Mouse (Mus musculus) heart, adult 2 months (tissue): Measurements from ENCODE around the gene Cpped1. TPM values are rescaled to one million over a fixed set of nuclear protein-coding genes. Genes with fewer than 3 reads are reported as not detected.

Source experiments
- DNase-seq, 2 experiments: peaks; one replicate each; pipeline ENCODE4 v3.0.0; 2021
- H3K27ac ChIP-seq: fragments of 200-600 bp; 2 replicates; pipeline ENCODE4 v1.8.1; 2022
- H3K27me3 ChIP-seq: fragments of 200-500 bp; 2 replicates; pipeline ENCODE4 v1.6.1; 2012; ENCODE audit warnings: mild to moderate bottlenecking, low read length, inconsistent platforms, mixed read lengths; ENCODE audit not compliant: control insufficient read depth, insufficient read depth
- H3K36me3 ChIP-seq: fragments of 200-500 bp; 2 replicates; pipeline ENCODE4 v1.6.1; 2012; ENCODE audit warnings: low read length, inconsistent platforms; ENCODE audit not compliant: control insufficient read depth, insufficient read depth
- H3K4me1 ChIP-seq: fragments of 200-500 bp; 2 replicates; pipeline ENCODE4 v1.6.1; 2011; ENCODE audit warnings: low read length; ENCODE audit not compliant: control insufficient read depth, insufficient read depth
- H3K4me3 ChIP-seq: fragments of 200-600 bp; 2 replicates; pipeline ENCODE4 v1.8.1; 2022
- H3K79me2 ChIP-seq: fragments of 200-500 bp; replicated peaks from 2 replicates; pipeline ENCODE4 v1.6.1; 2012; ENCODE audit warnings: mild to moderate bottlenecking, inconsistent platforms, low read length, moderate library complexity, mixed read lengths; ENCODE audit not compliant: control insufficient read depth, insufficient read depth
- H3K9ac ChIP-seq: fragments of 200-500 bp; 2 replicates; pipeline ENCODE4 v1.6.1; 2012; ENCODE audit warnings: low read depth, mild to moderate bottlenecking, control low read depth, inconsistent platforms, low read length, mixed read lengths
- CTCF ChIP-seq: fragments of 200-600 bp; IDR thresholded peaks from 2 replicates; pipeline ENCODE4 v1.8.1; 2022; ENCODE audit warnings: antibody characterized with exemption, mild to moderate bottlenecking, moderate library complexity
- EP300 ChIP-seq: fragments of 200-500 bp; IDR thresholded peaks from 2 replicates; pipeline ENCODE4 v1.6.1; 2011; ENCODE audit warnings: low read depth, low read length, control low read depth; ENCODE audit not compliant: insufficient read depth
- POLR2A ChIP-seq: fragments of 200-500 bp; IDR thresholded peaks from 2 replicates; pipeline ENCODE4 v1.6.1; 2011; ENCODE audit warnings: mild to moderate bottlenecking, low read depth, low read length, control low read depth; ENCODE audit not compliant: insufficient read depth
- WGBS: fragments of 180-500 bp; shearing (Covaris S2); methylation state at CpG from one replicate; pipeline ENCODE4 v1.1.7; 2018; 5-methylcytosine and 5-hydroxymethylcytosine counted together
- intact Hi-C: fragments of 180-260 bp; cut with DNase I; formaldehyde crosslinking; loops from one replicate; pipeline ENCODE4 v1.15.1; 2025
- polyA plus RNA-seq: library from polyadenylated mRNA; depleted of rRNA; stranded (reverse); fragments of >200 nt; gene quantifications from 2 replicates; pipeline ENCODE4 v1.2.3, GENCODE M21; 2012
- total RNA-seq, 2 experiments: library from RNA; stranded (reverse); gene quantifications; 2 replicates each; pipeline ENCODE4 v1.2.3; 2021

The Cpped1 gene
- total and polyA plus RNA-seq, 3 experiments = 30.1 to 54.1 (median 49.8) TPM

DNA sequence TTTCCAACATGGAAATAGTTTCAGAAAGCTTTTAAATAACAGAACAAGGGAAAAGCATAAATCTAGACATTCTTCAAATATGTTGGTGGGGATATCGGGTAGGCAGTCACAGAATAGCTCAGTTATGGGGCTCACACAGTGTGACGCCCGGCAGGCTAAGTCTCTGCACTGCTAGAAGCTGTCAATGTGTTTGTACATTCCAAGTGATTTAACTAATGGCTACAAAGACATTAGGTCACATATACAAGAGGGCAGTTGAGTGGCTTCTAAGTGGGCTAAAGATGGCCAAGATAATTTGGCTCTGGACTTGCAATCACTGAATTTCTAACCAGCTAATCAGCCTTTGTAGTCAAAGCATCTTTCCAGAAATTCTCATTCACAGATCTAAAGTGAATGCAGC, 19.1 kb downstream of the Cpped1 start:
- Histone ChIP-seq H3K79me2 (no peaks in the 10 kb centered on the region; the same call in 1 of the 2 replicates), H3K27ac (no peak overlapping the region), H3K4me3 (no peak overlapping the region), H3K27me3 (no peaks in the 10 kb centered on the region), H3K4me1 (no peaks in the 10 kb centered on the region), H3K9ac (no peak overlapping the region), H3K36me3 (peaks cover 6% of the 10 kb centered on the region; the same call in 1 of the 2 replicates)
- intact Hi-C loops = no loop called here
- DNase-seq = no peak
- no peak for TF ChIP-seq EP300
- TF ChIP-seq CTCF = no peak
- TF ChIP-seq POLR2A = no peak
- WGBS = 68% methylated on average over 3 of the region's 3 CpGs

DNA sequence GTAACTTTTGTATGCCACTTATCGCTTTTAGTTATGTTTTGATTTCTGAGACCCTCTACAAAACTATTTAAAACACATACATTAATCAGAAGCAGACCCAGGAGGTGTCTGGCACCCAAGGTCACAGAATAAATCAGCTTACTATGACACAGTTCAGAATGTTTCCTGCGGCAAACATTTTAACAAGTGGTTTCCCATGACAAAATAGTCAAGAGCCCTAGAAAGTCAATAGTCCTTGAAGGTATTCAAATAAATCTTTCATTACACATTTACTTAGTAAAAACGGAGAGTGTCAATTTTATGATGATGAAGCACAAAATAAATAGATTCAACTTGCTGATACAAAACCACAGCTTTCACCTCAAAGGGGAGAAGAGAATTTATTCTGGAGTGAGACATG, 19.5 kb downstream of the Cpped1 start:
- Histone ChIP-seq H3K27me3 (no peaks in the 10 kb centered on the region), H3K27ac (no peak overlapping the region), H3K4me3 (no peak overlapping the region), H3K36me3 (peaks cover 6% of the 10 kb centered on the region; the same call in 1 of the 2 replicates), H3K4me1 (no peaks in the 10 kb centered on the region), H3K79me2 (no peaks in the 10 kb centered on the region; the same call in 1 of the 2 replicates), H3K9ac (no peak overlapping the region)
- DNase-seq = no peak
- TF ChIP-seq EP300 (no peak), POLR2A (no peak), CTCF (no peak)
- WGBS = 93% methylated on average over 3 of the region's 3 CpGs
- intact Hi-C loops = no loop called here

DNA sequence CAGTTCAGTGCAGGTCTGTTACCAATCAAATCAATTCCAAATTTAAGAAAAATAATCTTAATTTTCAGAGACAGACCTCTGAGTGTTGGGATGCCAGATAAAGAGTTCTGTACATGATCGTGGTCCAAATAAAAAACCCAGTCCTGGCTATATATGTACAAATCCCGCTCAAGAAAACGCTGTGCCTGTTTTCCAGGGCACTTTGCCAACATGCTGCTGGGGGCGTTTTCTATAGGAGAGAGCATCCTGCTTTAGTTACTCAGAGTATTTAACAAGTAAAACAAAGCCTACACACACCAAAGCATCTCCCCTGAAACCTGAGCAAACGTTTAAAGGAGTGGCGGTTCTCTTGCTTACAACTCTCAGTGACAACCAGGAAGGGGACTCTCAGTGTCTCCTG, 27.4 kb downstream of the Cpped1 start:
- no peaks in the 10 kb centered on the region for H3K27me3 ChIP-seq
- H3K36me3 ChIP-seq = peaks cover 6% of the 10 kb centered on the region; the same call in 1 of the 2 replicates
- 52% methylated on average over 6 of the region's 6 CpGs for WGBS
- TF ChIP-seq CTCF = no peak
- intact Hi-C loops = no loop called here
- DNase-seq = no peak
- H3K9ac ChIP-seq = no peak overlapping the region
- H3K4me1 ChIP-seq = peaks cover 1% of the 10 kb centered on the region; the same call in 1 of the 2 replicates
- H3K27ac ChIP-seq = no peak overlapping the region
- no peak overlapping the region for H3K4me3 ChIP-seq
- no peaks in the 10 kb centered on the region for H3K79me2 ChIP-seq

DNA sequence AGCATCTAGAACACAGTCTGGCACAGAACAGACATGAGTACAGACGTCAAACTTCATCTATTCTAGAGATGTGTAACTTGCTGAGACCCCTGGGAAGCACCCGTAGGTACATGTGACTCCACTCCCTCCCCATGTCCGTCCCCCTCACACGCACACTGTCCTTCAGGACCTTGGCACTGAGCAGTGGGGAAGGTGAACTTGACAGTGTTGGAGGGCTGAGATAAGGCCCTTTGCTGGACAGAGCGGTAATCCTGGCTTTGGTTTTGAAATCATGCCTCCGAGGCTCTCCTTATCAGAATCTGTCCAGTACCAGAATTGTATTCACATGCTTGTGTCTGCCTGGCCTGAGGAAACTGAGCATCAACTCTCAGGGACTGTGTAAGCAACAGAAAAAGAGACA, 28.8 kb downstream of the Cpped1 start:
- no peak overlapping the region for H3K27ac ChIP-seq
- DNase-seq = peak in 1 of 2 experiments; percentile 57
- WGBS = 41% methylated on average over 6 of the region's 6 CpGs

DNA sequence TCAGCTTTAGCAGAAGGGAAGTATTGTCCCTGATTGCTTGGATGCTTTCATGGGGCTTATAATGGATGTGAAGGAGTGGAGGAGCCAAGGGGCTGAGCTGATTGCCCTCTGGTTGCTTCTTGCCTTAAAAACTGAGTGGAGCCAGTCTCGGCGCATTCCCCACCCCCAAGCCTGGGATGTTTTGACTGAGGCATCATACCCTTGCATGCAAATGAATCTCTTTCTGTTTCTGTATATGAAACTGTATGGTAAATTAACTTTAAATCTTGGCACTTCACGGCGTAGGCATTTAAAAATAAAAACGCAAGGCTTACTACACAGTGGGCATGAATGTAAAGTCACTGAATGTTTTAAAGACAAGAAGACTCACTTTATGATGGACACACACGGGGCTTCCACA, 30.0 kb downstream of the Cpped1 start:
- peaks cover 6% of the 10 kb centered on the region; the same call in 1 of the 2 replicates for H3K36me3 ChIP-seq
- H3K79me2 ChIP-seq = no peaks in the 10 kb centered on the region
- DNase-seq = no peak
- no peak overlapping the region for H3K27ac ChIP-seq
- H3K9ac ChIP-seq = no peak overlapping the region
- 91% methylated on average over 6 of the region's 6 CpGs for WGBS
- H3K27me3 ChIP-seq = no peaks in the 10 kb centered on the region
- no peak for TF ChIP-seq CTCF
- TF ChIP-seq POLR2A = no peak
- no peak for TF ChIP-seq EP300
- H3K4me1 ChIP-seq = peaks cover 1% of the 10 kb centered on the region; the same call in 1 of the 2 replicates
- intact Hi-C loops = no loop called here
- H3K4me3 ChIP-seq = no peak overlapping the region

More for the DNA sequence above, 28.8 kb downstream of the Cpped1 start:
- Histone ChIP-seq H3K79me2 (no peaks in the 10 kb centered on the region), H3K27me3 (no peaks in the 10 kb centered on the region), H3K4me1 (peaks cover 1% of the 10 kb centered on the region; the same call in 1 of the 2 replicates), H3K9ac (no peak overlapping the region), H3K36me3 (peaks cover 6% of the 10 kb centered on the region; the same call in 1 of the 2 replicates), H3K4me3 (no peak overlapping the region)
- intact Hi-C loops = loop anchor here (1.0 kb wide), 1 partner anchor 29 kb away; the partner anchor contains the start of gene Cpped1
- TF ChIP-seq POLR2A (no peak), EP300 (peak; percentile 62; the same call in 1 of the 2 replicates), CTCF (no peak)

DNA sequence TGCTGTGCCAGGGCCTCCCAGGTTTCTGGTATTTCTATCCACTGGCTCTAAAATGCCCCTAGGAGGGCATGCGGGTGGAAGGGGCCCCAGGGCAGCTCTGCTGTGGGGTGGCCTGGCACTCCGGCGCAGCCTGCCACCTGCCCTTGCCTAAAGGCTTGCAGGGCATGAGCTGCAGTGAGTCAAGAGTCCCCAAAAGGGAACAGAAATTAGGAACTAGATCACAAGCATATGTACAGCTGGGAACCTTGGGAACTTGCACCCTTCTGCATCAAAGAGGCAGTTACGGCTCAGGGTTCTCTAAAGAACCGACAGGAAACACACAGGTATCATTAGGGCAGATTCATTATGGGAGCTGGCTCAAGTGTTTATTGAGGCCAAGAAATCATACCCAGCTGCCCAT, 34.0 kb downstream of the Cpped1 start:
- Histone ChIP-seq H3K4me1 (peaks cover 1% of the 10 kb centered on the region; the same call in 1 of the 2 replicates), H3K27me3 (no peaks in the 10 kb centered on the region), H3K9ac (no peak overlapping the region), H3K27ac (no peak overlapping the region), H3K36me3 (no peaks in the 10 kb centered on the region), H3K4me3 (no peak overlapping the region), H3K79me2 (no peaks in the 10 kb centered on the region)
- intact Hi-C loops = no loop called here
- no peak for TF ChIP-seq CTCF
- TF ChIP-seq EP300 = no peak
- no peak for TF ChIP-seq POLR2A
- 92% methylated on average over 5 of the region's 5 CpGs for WGBS
- DNase-seq = no peak
